Mouse (Mus musculus) embryonic fibroblast, embryonic 13.5 days (primary cell): ENCODE data around the gene Adh5.

Experiments used
- CTCF ChIP-seq: IDR thresholded peaks from 2 replicates; pipeline ENCODE4 v1.5.1; 2011; ENCODE audit warnings: mild to moderate bottlenecking, control low read depth, low read length, moderate library complexity, borderline replicate concordance; ENCODE audit not compliant: insufficient read depth
- POLR2A ChIP-seq: IDR thresholded peaks from 2 replicates; pipeline ENCODE4 v1.6.1; 2011; ENCODE audit warnings: low read depth, mild to moderate bottlenecking, control low read depth, low read length, moderate library complexity

DNA sequence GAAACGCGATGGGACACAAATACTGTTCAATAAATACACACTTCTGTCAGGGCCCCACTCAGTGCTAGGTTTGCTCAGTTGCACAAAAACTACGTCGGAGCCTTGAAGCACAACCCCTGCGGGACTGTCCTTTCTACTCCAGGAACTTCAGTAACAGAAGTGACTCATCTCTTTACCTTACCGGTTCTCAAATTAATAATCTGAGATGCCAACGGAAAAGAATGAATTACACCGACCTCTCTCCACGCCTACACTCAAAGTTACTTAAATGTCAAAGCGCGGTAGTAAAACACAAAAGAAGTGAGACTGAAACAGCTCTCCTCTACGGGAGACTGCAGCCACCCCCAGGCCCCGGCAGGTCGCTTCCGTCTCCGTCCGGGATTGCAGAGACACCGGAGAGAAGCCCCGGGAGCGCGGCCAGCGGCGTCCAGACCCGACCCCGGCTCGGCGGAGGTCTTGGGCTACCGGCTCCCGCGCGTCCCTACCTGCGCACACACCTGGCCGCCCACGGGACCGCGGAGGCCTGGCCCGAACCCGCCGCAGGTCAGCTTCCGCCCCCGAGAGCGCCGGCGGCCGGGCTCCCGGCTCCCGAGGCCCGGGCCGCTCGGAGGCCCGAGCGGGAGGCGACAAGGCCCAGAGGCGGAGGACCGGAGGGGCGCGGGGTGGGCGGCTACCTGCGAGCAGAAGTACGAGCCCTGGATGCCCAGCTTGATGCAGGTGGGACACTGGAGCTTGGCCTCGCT is 45.9 kb downstream of the Adh5 start:
- TF ChIP-seq POLR2A, result no peak
- TF ChIP-seq CTCF, result no peak
